Mouse (Mus musculus): Measurements from ENCODE around the gene Glb1l2.

The Glb1l2 gene

DNA sequence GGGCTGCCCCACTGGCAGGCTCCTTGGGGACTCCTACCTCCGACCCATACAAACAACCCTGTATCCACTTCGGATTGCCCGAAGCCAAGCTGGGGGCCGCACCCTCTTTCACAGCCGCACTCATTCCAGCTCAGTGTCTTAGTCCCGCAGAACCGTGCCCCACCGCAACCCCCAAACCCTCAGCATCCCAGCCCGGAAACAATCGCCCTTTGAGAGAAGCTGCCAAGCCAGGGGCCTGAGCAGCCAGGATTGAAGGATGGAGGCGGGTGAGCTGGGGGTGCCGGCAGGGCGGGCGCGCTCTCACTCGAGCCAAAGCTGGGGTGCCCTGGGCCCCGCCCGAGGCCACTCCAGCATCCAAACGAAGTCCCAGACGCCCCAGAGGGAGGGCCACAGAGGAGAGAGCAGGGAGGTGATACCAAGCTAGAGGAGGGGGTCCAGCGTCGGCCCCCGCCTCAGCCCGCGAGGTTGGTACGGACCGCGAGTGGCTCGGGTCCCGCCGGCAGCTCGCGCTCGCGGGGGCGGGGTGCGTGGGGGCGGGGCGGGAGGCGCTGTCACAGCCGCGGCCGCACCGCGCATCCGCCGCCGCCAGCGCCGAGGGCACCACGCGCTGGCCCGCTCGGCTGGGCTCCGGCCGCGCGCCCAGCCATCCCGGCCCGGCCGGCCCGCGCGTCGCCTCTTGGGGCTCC is 72.9 kb downstream of the Glb1l2 start, which contains the start of gene B3gat1:
Gene B3gat1 (plus strand): TSS at position 523 of the 686 bp plus-strand sequence.
- DNase-seq (ENCODE audit: low spot score) = no peak

DNA sequence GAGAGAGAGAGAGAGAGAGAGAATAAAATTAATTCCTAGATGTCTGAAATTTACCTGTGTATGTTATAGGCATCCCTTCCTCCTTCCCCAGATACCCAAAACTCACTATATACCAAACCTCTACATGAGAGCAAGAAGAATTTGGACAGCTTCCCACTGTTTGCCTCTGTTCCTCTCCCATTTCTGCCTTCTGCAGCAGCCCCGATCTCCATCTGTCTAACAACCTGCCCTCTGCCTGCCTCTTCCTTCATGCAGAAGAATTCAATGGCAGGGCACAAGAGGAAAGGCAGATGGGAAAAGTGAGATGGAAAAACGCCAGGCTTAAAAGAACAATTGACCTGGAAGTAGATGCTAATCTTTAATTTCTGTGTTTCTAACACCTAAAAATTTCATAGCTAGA is 77.7 kb downstream of the Glb1l2 start:
- DNase-seq (ENCODE audit: low spot score) = no peak

GRCm38 (mm10) chr9:26727445-26727844 is 78.8 kb downstream of the Glb1l2 start:
- DNase-seq (ENCODE audit: low spot score) = no peak

DNA sequence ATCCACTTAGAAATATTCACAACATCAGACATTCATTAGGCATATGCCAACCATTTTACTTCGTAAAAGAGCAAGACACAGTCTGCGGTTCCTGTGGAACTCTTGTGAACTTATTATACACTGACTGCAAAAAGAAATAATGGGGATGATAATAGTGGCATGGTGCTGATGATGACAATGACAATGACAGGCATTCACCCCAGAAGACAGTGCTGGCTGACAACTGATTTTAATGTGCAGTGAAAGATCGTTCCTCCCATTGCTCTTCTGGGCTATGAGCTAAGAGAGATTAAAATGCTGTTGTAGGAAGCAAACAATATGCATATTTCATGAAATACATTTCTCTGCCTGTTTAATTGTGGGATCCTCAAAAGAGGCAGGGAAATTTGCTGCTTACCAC is 80.6 kb downstream of the Glb1l2 start:
- DNase-seq (ENCODE audit: low spot score) = no peak

- no peak for DNase-seq (ENCODE audit: low spot score)
These were observed 84.5 kb downstream of the Glb1l2 start for GRCm38 (mm10) chr9:26721771-26722170.

DNA sequence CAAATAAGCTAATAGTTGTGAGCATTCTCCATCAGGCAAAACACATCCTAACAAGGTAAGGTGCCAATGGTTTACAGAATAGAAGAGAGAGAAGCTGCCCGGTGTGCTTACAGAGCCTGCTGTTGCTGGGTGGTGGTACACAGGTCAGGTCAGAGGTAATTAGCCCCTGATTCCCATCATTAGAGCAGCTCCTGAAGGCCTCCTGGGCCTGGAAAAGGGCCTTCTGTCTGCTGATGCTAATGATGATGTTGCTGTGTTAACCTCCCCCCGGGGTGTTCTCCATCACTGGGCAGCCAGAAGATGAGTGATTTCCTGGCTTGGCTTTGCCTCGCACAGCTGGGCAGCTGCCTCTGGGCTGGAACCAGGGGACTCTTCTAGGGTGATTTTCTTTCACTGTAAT is 87.9 kb downstream of the Glb1l2 start:
- DNase-seq (ENCODE audit: low spot score) = no peak
